9 mouse cellular contexts compared by ENCODE assay signal in the genomic region with DNA sequence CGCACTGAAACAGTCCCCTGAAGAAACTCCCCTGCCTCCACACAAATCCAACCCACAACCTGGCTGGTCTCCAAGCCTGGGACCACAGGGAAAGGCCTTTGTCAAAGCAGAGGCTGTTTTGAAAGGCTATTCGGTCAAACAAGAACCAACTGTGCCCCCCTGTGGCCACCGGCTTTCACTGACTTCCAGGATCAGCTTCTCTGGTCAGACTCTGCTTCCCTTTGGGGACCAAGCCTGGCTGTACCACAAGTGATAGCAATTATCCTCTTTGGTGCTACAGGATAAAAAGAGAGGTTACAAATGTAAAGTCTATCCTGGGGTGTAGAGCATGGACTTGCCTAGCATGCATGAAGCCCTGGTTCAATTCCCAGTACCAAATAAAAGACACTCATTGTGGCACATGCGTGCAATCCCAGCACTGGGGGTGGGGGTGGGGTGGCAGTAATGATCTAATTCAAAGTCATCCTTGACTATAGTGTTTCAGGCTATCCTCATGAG.
A peak's percentile ranks its signal among the peaks of the same experiment; 100 is the strongest.
DNase-seq lines count a peak whose midpoint lies in the region; ATAC-seq lines count a peak whose summit lies in the region.
"Had no signal": no experiment of that assay in that cellular context is flagged by ENCODE, and none has a peak within 500 bp of the region (broad histone marks: within the 10 kb centered on the region; RNA-seq: fewer than 3 reads in every experiment).

No protein-coding gene starts in this region.

- peaks cover 12% of the 10 kb centered on the region for H3K4me1 ChIP-seq in hindbrain, embryonic 13.5 days (replicated peaks)

- no peaks in the 10 kb centered on the region for H3K79me2 ChIP-seq in macrophage (ENCODE audit: inconsistent target)

- WGBS in hindbrain, embryonic 13.5 days = 15% methylated on average over 4 of the region's 4 CpGs
- WGBS in macrophage (ENCODE audit: missing documents) = 25% methylated on average over 4 of the region's 4 CpGs

- peak overlapping the region; percentile 55; the same call in 1 of the 2 replicates for H3K9ac ChIP-seq in hindbrain, embryonic 13.5 days

- H3K4me3 ChIP-seq in hindbrain, embryonic 13.5 days = no peak overlapping the region
- H3K4me3 ChIP-seq in macrophage (ENCODE audit: inconsistent target) = peak overlapping the region; percentile 5; the same call in 1 of the 2 replicates

- H3K27ac ChIP-seq in hindbrain, embryonic 13.5 days = peak overlapping the region; percentile 64; the same call in 1 of the 2 replicates
- peak overlapping the region; percentile 81 for H3K27ac ChIP-seq in macrophage

- H3K4me2 ChIP-seq in hindbrain, embryonic 13.5 days = 0 out of 2 replicates have a peak overlapping the region, but pooled peaks have one; percentile 8

- no peaks in the 10 kb centered on the region for H3K9me3 ChIP-seq in hindbrain, embryonic 13.5 days
- H3K9me3 ChIP-seq: megakaryocyte, embryonic 14.5 days had no signal

- peak; percentile 97 for DNase-seq in Muller cell, postnatal 12 days (ENCODE audit: inconsistent ontology term)
- DNase-seq in cerebellum, adult 9-10 months = peak; percentile 70
- peak; percentile 81 to 86 for DNase-seq in frontal cortex, postnatal 10 days (ENCODE audit: low spot score in 2 of 2)
- peak; percentile 65 to 83 for DNase-seq in layer of hippocampus, postnatal 25 days (ENCODE audit: extremely low spot score in 1 of 2, low spot score in 1 of 2)
- peak; percentile 89 to 90 for DNase-seq in right cerebral cortex, adult 2 months (ENCODE audit: low spot score in 2 of 2)
- DNase-seq in urinary bladder, postnatal 14 days (ENCODE audit: low spot score) = peak; percentile 73

- no peaks in the 10 kb centered on the region for H3K27me3 ChIP-seq in hindbrain, embryonic 13.5 days

- ATAC-seq in hindbrain, embryonic 13.5 days (ENCODE audit: low FRiP score) = peak; percentile 79

- peaks cover 24% of the 10 kb centered on the region for H3K36me3 ChIP-seq in hindbrain, embryonic 13.5 days
- H3K36me3 ChIP-seq in macrophage (ENCODE audit: inconsistent target) = peaks cover 15% of the 10 kb centered on the region
